Mouse (Mus musculus) lung, postnatal 25 days (tissue): ENCODE data around the gene Tuba8.

Experiments
- DNase-seq: peaks from one replicate; pipeline ENCODE4 v3.0.0; 2022; ENCODE audit warnings: low spot score

Tuba8 gene

DNA sequence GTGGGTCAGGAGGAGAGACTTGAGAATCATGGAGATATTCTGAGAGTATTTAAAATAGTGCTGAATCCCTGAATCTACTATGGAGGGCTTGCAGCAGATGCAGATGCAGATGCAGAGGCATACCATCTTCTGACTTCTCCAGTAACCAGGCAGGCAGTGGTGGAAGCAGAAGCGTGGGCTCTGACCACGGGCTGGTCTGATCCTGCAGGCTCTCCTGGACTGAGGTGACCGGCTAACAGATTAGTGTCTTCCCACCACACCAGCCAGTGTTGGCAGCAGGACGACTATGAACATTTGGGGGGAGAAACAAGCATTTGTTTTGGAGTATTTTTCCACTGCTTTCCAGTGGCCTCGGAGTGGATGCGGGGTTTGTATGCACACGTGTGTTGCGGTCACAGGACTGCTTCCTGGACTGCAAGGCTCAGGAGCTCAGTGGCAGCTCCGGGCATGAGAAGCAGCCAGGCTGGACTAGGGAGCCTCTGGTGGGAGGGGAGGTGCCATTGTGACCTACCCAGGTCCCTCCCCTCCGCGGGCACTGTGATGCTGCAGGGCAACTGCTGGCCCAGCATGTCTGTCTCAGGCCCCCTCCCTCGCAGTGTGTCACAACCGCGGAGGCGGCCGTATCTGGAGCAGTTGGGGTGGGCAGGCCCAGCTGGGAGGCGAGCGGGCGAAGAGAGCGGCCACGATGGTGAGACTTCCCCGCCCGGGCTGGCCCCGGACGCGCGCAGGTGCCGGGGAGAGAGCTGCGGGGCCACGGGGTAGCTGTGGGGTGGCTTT is at the start of gene Tuba8:
Tuba8 (plus strand) TSS at position 548 of the 777 bp plus-strand sequence.
- DNase-seq, result peak; percentile 51

DNA sequence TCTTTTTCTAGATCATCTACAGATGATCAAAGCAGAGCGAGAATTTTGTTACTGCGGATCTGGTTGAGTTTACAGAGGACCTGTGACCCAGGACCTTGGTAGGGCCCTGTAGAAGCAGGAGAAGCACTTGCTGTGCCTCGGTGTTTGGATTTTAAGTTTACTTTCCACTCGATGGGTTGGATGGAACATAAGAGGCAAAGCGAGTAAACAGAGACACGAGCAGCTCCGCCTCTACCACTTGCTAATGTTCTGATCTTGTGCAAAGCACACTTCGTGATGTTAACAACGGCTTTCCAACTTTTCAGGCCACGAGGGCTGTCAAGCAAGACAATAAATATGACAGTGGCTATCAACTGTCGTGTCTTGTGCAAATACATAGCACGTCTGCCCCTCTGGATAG is 47.9 kb upstream of the Tuba8 start:
- peak; percentile 35 for DNase-seq

DNA sequence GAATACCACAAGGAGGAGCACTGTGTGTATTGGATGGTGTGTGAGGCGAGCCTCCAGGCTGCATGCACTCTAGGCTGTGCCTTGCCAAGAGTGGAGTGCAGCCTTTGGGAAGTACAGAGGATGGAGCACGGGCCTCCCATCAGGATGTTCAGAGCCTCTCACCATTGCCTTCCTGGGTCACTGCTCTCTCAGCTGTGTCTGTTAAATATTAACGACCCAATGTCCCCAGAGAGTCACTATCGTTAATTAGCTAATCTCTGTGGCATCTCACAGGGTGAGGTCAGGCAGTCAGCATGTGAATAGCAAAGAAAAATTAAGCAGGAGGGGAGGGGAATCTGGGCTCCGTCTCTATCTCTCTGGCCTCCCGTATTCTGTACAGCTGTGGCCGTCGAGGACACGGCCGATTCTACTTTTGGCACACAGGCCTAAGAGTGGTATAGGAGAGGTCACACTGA is 44.4 kb upstream of the Tuba8 start:
- no peak for DNase-seq

DNA sequence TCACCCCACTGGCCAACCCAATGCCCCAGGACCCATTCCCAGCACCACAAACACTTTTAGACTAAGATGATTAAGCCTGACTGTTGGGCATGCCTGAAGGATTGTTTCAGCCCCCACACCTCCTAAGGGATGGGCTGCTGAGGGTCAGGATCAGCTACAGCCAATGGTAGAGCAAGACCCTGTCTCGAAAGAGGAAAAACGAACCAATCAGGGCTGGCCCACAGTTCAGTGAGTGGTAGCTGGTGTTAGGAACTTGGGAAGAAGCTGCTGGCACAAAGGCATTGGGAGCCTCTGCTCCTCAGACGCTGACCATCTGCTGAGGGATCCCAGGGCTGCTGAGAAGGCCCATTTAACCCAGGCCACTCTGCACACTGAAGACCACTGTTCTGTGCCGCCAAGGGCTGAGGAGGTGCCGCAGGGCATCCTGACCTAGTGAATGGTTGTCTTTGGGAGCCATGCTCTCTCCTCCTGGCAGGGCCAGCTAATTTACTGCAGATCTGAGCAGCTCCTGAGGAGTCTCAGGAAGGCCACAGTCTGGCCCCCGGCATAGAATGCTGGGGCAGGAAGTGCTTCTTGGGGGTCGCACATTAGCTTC is 43.0 kb upstream of the Tuba8 start:
- no peak for DNase-seq

DNA sequence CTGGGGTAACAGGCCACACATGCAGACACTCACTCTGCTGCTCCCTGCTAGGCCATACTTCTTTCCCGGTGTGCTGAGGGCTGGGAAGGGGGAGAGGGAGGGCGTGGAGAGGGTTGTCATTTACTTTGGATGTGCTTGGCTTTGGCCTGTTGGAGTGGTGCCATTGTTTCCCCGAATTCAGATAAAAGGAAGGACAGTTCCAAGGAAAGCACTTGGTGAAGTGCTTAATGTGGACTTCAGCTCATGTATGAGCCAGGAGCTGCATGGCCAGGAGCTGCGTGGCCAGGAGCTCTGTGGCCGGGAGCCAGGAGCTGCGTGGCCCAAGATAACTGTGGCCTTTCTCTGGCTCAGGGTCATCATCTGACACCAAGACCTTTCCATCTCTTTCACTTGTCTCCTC is 39.4 kb upstream of the Tuba8 start:
- no peak for DNase-seq

DNA sequence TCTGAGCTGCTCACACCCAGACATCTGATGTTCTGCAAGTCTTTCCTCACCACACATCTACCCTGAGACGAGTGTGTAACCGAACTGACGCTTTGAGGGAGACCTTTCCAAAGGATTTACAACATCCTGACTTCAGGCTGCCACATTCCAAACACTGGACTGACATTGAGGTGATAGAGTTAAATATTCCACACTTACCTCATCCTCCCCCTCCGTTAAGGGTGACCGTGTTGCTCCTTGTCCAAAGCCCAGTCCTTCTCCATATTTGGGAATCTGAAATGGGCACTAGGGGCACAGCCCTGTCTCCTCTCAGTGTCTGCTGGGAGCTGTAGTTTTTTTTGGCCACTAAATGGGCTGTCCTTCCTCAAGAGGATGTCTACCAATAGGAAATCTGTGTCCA is 37.0 kb upstream of the Tuba8 start:
- DNase-seq, result no peak

DNA sequence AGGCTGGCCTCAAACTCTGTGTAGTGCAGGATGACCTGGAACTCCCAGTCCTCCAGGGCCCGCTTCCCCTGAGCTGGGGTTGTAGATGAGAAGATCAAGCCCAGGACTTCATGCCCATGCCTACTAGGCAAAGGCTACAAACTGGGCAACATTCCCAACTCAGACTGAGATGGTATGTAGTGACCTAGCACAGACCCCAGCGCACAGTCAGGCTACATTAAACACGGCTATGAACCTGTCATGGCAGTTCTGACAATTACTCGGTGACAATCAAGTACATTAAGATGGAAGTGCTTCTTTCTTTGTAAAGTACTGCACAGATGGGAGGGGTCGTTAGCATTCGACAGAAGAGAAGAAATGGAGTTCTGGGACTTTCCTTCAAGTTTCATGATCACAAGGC is 35.7 kb upstream of the Tuba8 start:
- DNase-seq, result no peak

DNA sequence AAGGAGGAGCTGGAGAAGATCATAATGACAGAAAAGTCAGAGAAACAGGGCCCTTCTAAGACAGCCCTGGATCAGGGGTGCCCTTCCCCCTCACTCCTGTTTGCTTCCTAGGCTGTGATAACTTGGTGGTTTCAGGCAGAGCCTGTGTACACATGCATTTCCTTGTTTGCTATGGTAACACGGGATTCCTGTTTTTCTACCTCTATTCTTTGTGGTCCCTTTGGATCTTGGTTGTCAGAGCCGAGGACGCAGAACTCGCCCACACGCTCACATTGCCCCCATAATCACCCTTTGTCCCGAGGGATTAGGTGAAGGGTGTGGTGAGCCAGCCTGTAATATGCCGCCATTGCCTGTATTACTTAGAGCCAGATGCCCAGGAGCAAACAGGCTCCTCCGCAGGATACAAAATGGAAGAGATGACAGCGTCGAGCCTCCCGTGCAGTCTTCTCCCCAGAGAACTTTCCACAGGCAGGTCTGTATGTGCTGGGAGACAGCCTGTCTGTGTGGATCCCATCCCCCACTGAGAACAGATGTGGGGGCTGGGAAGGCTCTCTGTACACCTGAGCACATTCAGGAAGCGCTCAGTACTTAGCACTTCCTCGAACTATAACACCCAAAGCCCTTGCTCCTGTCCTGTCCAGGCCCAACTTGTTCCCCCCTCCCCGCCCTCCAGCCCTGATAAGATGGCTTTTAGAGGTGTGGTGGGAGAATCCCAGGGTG is 34.3 kb upstream of the Tuba8 start:
- no peak for DNase-seq

DNA sequence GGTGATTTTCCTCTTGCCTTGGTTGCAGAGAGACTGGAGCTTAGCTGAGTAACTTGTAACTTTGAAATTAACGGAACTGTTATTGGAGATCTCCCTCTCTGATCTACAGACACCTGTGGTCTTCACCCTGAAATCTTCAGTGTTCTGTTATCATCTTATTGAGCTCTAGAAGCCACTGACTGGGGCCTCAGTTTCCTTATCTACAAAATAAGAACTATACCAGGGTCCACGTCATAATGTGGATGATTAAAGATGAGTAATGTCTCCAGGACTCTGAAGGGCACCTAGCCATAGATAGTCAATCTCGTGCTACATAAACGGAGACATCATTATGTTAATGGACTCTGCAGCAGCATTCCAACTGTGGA is 33.8 kb upstream of the Tuba8 start:
- no peak for DNase-seq

DNA sequence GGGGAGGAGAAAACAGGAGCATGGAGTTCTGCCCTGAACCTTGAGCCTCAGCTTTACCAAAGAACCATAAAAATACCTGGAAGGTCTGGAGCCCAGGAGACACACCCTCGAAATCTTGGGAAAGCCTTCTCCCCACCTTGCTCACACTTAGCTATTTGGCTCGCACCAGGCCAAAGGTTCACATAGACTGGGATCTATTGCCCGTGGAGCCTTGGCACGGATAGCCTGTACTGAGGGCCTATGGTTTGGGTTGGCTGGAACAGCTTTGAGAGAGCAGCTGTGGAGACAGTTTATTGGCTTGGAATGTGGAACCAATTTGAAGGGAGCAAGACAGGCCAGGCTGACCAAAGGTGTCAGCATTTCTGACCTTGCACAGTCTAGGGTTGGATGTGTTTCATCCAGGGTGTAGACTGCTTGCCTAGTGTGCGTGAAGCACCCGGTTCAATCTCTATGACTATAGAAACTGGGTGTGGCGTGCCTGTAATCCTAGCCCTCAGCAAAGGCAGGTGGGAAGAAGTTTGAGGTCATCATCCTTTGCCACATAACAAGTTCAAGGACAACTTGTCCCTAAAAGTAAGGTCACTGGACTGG is 33.3 kb upstream of the Tuba8 start:
- no peak for DNase-seq

DNA sequence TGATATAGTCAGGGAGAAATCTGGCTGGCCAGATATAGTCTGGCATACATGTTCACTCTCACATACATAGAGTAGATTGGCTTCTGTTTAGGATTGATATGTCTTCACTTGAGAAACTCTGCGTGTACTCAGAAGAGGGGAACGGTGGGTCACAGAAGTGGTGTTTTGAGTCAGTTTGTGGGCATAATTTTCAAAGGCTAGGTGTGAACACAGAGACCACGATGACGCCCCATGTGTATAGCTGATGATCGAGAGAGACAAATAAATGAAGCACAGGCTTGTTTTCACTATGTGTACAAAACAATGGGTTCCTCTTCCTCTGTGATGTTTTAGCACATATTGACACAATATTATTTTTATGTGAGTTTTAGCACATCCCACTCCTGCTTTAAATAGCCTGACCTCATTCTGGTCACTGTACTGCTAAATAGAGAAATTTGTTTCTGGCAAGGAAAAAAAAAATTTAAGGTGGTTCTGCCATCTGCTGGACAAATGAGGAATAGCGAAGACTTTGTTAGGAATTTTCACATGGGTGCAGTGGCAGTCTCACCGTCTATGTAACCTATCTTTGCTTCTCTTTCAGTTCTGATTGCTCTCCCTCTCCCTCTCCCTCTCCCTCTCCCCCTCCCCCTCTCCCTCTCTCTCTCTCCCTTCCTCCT is 31.7 kb upstream of the Tuba8 start:
- peak; percentile 70 for DNase-seq

DNA sequence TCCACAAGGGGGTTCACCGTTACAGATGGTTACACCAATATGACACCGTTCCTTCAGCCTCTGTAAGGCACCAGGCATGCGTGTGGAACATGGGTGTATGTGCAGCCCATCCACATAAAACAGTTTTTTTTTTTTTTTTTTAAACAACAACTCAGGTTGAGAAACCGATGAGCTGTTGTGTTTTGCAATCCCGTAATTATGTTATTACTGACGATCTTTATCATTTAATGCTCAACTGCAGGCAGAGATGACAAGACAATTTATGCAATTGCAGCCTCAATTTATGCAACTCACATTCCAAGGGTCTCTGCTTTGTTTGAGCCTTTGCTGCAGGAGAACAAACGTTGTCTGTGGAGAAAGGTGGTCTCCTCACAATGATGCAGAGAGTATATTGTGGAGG is 30.6 kb upstream of the Tuba8 start:
- DNase-seq, result no peak

DNA sequence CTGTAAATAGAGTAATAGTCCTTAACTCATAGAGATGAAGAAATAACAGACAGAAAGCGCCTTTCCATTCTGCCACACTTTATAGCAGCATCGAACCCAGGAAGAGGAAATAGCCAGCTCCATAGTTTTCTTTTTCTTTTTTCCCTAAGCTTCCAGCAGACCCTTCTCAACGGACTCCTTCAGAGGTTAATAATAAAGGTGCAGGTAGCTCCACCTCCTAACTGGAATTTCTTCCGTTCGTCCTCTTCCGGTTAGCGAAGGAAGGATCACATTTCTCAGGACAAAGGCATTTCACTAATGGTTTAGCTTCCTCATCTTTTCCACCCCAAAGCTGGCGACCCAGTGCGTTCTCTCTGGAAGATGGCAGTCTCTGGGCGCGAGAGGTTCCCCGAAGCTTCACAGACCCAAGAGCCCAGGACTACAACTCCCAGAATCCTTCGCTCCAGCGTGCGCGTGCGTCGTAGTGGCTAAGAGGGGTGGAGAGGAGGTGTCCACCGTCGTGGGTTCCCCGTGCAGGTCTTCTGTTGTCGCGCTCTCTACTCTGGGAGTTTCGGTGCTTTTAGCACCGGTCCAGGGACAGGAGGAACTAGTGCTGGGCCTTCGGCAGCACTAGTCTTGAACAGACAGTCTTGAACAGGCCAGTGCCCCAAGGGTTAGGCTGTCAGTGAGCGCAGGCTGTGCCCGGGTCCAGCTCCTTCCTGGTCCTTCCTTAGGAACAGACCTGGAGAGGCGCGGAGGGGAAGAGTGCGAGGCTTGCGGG is 26.9 kb upstream of the Tuba8 start, which contains the start of gene Pex26:
Pex26 (plus strand) TSS at position 254 of the 760 bp plus-strand sequence.
- peak; percentile 93 for DNase-seq

DNA sequence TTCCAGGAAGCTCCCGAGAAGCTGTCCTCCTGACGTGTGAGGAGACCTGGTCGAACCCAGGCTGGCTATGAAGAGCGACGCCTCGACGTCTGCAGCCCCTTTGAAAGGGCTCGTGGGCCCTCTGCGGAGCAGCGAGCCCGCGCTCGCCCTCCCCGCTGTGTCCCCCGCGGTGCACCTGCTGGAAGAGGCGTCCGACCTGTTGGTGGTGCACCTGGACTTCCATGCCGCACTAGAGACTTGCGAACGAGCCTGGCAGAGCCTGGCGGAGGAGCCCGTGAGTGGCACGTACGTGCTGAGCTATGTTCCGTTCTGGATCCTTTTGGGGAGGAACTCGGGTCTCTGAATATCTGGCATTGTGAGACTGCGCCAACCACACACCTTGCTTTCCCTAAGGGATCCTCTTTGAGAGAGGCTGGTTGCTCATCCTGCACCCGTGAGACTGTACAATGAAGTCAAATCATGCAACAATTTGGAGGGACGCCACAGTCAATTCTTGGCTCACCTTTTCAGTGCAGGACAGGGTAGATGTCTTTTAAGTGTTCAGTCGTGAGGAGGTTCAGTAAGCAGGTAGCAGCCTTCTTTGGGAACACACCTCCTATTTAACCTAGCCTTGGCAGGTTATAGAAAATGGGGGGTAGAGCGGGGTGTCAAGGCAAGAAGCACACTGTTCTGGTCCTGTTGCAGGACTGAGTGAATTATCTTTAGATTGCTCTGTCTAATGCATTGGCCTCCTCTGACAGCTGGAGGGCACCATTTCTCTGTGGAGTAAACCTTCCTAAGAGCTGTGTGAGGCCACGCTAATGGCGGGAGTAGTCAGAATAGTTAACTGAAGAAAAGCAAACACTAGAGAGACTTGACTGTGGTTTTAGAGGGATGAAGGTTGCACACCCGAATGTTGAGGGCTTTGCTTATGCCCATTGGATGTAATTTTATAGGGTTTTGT is 26.0 kb upstream of the Tuba8 start:
- DNase-seq, result peak; percentile 82

DNA sequence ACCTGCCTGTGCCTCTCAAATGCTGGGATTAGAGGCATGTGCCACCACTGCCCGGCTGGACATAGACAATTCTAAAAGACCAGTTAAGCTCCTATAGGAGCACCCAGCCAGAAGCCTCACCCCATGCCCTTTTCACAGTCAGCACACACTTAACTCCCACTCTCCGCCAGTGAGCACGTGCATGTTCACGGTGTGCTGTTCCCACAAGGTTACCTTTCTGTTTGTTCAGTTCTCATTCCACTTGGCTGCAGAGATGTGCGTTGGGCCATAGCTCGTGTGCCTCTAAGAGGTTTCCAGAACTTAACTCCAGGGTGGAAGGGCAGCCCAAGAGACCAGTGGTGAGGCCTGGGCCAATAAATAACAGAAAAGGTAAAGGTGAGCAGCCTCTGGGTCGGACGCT is 25.3 kb upstream of the Tuba8 start:
- peak; percentile 31 for DNase-seq

DNA sequence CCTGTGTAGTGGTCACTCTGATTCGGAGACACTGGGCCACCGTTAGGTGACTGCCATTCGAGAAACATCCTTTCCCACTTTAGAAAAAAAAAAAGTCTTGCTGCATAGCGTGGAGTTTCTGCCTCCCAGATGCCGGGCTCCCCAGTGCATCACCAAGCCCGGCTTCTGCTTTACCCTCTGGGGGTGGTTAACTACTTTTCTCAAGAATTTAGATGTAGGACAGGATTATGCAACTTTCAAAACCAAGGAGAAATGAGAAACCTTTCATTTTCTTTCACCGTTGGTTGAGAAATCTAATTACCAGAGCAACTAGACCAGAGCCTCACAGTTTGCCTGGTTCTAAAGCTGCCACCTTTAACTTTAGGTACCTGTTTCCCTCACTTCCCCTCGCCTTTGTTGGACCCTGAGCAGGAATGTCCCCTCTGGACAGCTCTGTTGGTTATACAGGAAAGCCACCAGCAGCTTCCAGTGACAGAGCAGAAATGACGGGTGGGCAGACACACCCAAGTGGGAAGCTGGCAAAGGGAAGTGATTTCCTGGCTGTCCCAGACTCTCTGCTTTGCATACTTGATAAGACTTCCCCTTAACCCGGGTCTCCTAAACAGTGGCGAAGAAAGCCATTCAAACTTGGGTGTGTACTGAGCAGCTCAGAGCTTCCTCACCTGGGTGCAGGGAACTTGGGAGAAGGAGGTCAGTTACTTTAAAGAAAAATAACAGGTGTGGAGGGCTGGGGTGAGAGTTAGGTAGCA is 19.1 kb upstream of the Tuba8 start:
- DNase-seq, result peak; percentile 45

DNA sequence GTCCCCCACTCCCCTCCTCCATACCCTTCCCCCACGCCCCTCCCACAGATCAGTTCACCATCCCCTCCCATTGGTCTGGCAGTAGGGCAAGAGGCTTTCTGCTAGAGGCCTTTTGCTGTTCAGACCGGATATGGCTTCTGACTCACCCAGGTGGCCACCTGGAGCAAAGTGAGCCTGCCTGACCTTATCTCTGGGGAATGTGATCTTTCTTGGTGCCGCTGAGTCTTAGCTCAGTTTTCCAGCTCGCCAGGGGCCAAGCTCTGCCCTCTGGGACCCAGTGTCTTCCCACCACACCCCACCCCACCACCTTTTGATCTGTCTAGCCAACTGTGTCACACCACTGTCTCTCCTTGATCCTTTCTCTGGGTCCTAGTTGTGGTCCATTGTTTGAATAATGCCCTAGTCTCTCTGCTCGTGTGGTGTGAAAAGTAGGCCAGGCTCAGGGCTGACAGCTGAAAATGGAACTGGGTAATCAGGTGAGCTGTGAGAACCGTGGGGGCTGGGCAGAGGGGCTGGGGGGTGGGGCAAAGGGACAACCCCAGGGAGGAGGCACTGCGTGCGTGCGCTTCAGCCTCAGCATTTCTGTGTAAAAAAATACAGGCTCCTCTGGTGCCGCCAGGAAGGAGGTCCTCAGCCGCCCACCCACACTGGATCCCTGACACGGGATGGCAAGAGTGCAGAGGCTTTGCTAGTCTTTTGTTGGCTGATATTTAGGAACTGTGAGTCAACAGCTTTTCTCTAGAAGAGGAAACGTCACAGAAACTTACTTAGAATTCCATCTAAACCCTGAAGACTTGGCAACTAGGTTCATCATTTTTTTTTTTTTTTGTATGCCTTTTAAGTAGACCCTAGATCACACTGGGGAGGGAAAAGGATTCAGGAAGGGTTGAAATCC is 16.2 kb upstream of the Tuba8 start:
- no peak for DNase-seq

DNA sequence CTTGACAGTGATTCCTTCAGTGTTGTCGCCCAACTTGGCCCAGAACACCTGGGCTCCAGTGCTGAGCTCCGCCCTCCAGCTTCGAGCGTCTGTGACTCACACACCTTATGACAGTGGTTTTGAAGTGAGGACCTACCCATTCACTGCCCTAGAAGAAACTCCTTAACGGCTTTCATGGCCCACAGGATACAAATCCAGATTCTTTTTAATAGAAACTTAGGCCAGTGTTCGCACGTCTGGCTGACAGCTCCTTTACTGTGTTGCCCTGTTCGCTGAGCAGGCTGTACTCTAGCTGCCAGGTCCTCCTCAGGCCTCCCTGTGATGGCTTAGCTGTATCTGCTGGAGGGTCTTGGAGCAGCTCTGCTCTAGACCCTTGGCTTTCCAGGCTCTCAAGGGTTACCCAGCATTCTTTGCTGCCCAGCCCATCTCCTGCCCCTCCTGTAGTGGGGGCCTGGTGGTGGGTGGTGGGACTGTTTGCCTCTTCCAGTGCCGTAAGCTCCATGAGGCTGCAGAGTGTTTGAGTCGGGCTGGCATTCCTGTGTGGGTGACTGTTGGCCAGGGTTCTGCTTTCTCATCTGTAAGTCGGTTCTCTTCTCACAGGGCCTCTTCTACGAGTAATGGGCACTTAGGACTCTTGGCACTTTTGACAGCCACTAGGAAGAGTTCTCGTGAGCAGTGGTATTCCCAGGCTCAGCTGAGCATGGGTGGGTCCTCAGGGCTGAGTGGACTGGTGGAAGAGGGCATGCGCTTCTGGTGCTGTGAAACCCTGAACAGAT is 15.4 kb upstream of the Tuba8 start:
- peak; percentile 35 for DNase-seq
